Mouse (Mus musculus): Measurements from ENCODE around the gene C130050O18Rik. TPM values are rescaled to one million over a fixed set of nuclear protein-coding genes. Genes with fewer than 3 reads are reported as not detected.

The C130050O18Rik gene
- total RNA-seq (2014; fragmentation: Nextera tagmentation) (0.79 TPM in 1 of 2 replicates, not detected in the other), total RNA-seq (2017) (0.08 TPM in 1 of 2 replicates, not detected in the other)

- ATAC-seq (replicated peaks; ENCODE audit: low FRiP score, low TSS enrichment, poor library complexity, severe bottlenecking) = peak; percentile 43
These were observed at the start of gene C130050O18Rik for GRCm38 (mm10) chr5:139404801-139405401. Gene C130050O18Rik, plus strand, starts transcription at chr5:139405280.

GRCm38 (mm10) chr5:139358653-139359052 lies 46.4 kb upstream of the C130050O18Rik start:
- peak; percentile 62 for ATAC-seq (replicated peaks; ENCODE audit: low FRiP score, low TSS enrichment, poor library complexity, severe bottlenecking)

GRCm38 (mm10) chr5:139359244-139359643 lies 45.8 kb upstream of the C130050O18Rik start:
- ATAC-seq (replicated peaks; ENCODE audit: low FRiP score, low TSS enrichment, poor library complexity, severe bottlenecking) = no peak

GRCm38 (mm10) chr5:139363858-139364257 lies 41.2 kb upstream of the C130050O18Rik start:
- no peak for ATAC-seq (replicated peaks; ENCODE audit: low FRiP score, low TSS enrichment, poor library complexity, severe bottlenecking)

GRCm38 (mm10) chr5:139364260-139364910 lies 40.7 kb upstream of the C130050O18Rik start:
- peak; percentile 50 for ATAC-seq (replicated peaks; ENCODE audit: low FRiP score, low TSS enrichment, poor library complexity, severe bottlenecking)

GRCm38 (mm10) chr5:139364911-139365571 lies 40.0 kb upstream of the C130050O18Rik start:
- no peak for ATAC-seq (replicated peaks; ENCODE audit: low FRiP score, low TSS enrichment, poor library complexity, severe bottlenecking)

- ATAC-seq (replicated peaks; ENCODE audit: low FRiP score, low TSS enrichment, poor library complexity, severe bottlenecking) = no peak
These were observed 39.3 kb upstream of the C130050O18Rik start for GRCm38 (mm10) chr5:139365827-139366226.

GRCm38 (mm10) chr5:139366484-139366883 lies 38.6 kb upstream of the C130050O18Rik start:
- ATAC-seq (replicated peaks; ENCODE audit: low FRiP score, low TSS enrichment, poor library complexity, severe bottlenecking) = no peak

- no peak for ATAC-seq (replicated peaks; ENCODE audit: low FRiP score, low TSS enrichment, poor library complexity, severe bottlenecking)
These were observed 37.1 kb upstream of the C130050O18Rik start for GRCm38 (mm10) chr5:139367884-139368458.

GRCm38 (mm10) chr5:139368638-139369320 lies 36.3 kb upstream of the C130050O18Rik start:
- ATAC-seq (replicated peaks; ENCODE audit: low FRiP score, low TSS enrichment, poor library complexity, severe bottlenecking) = no peak

- no peak for ATAC-seq (replicated peaks; ENCODE audit: low FRiP score, low TSS enrichment, poor library complexity, severe bottlenecking)
These were observed 34.7 kb upstream of the C130050O18Rik start for GRCm38 (mm10) chr5:139370336-139370735.

- ATAC-seq (replicated peaks; ENCODE audit: low FRiP score, low TSS enrichment, poor library complexity, severe bottlenecking) = no peak
These were observed 34.0 kb upstream of the C130050O18Rik start for GRCm38 (mm10) chr5:139371118-139371517.

- ATAC-seq (replicated peaks; ENCODE audit: low FRiP score, low TSS enrichment, poor library complexity, severe bottlenecking) = peak; percentile 89
These were observed 33.3 kb upstream of the C130050O18Rik start for GRCm38 (mm10) chr5:139371631-139372401.

- ATAC-seq (replicated peaks; ENCODE audit: low FRiP score, low TSS enrichment, poor library complexity, severe bottlenecking) = no peak
These were observed 32.0 kb upstream of the C130050O18Rik start for GRCm38 (mm10) chr5:139373126-139373525.

- no peak for ATAC-seq (replicated peaks; ENCODE audit: low FRiP score, low TSS enrichment, poor library complexity, severe bottlenecking)
These were observed 31.1 kb upstream of the C130050O18Rik start for GRCm38 (mm10) chr5:139373889-139374444.

GRCm38 (mm10) chr5:139374841-139375240 lies 30.2 kb upstream of the C130050O18Rik start:
- no peak for ATAC-seq (replicated peaks; ENCODE audit: low FRiP score, low TSS enrichment, poor library complexity, severe bottlenecking)

GRCm38 (mm10) chr5:139377468-139378270 lies 27.4 kb upstream of the C130050O18Rik start, which contains the start of gene Gpr146:
Gene Gpr146, plus strand, starts transcription at chr5:139377697.
- ATAC-seq (replicated peaks; ENCODE audit: low FRiP score, low TSS enrichment, poor library complexity, severe bottlenecking) = no peak

- ATAC-seq (replicated peaks; ENCODE audit: low FRiP score, low TSS enrichment, poor library complexity, severe bottlenecking) = no peak
These were observed 26.9 kb upstream of the C130050O18Rik start for GRCm38 (mm10) chr5:139378271-139378556.
